Mouse (Mus musculus): ENCODE data around the gene Sdr9c7.
A peak's percentile ranks its signal among the peaks of the same experiment; 100 is the strongest.
"Not testable (repeated sequence)": the region's sequence is repeated elsewhere in the genome, so short reads cannot be mapped to it uniquely, and the experiment has no call there.

Gene Sdr9c7

DNA sequence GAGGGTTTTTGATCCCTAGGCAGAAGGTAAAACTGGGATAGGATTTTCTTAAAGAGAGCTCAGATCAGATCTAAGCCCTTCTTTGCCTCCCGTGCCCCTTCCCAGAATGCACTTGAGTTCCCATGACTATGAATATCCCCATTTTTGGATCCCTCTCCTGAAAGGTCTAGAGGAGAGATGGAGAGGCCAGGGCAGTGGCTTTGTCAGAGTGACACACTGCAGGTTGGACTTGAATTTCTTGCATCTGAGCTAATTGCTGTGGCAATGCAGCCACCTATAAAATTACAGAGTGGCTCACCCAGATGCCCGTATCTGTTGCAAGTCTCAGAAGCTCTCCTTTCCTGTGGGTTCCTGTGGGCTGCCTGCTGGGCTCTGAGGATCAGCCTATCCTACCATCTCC lies at the start of gene Sdr9c7:
Gene Sdr9c7, plus strand, starts transcription at position 301 of the 400 bp plus-strand sequence.
- DNase-seq (ENCODE audit: low read depth, low spot score) = no peak
- Histone ChIP-seq H3K27me3 (ENCODE audit: control insufficient read depth, insufficient read depth, low read length, poor library complexity, severe bottlenecking) (no peaks in the 10 kb centered on the region; the same call in 1 of the 2 replicates), H3K36me3 (ENCODE audit: control insufficient read depth, insufficient read depth, low read length, poor library complexity, severe bottlenecking) (no peaks in the 10 kb centered on the region)

DNA sequence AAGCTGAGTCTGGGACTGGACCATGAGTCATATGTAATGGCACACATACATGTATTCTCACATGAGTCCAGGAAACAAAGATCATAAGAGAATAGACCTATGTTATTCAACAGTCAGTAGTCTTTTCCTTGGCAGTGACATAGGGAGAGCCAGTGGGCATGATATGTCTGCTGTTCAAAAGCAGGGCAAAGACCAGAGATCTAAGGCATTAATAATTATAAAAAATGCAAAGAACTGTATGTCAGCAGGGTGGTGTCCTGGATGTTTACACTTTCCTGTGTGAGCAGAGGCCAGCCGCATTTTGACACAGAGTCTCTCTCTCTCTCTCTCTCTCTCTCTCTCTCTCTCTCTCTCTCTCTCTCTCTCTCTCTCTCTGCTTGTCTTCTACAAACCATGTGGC lies 48.7 kb upstream of the Sdr9c7 start, which contains the start of gene Rdh19:
Gene Rdh19, plus strand, starts transcription at position 301 of the 400 bp plus-strand sequence.
- no peak for DNase-seq (ENCODE audit: low read depth, low spot score)
- Histone ChIP-seq H3K36me3 (ENCODE audit: control insufficient read depth, insufficient read depth, low read length, poor library complexity, severe bottlenecking) (no peaks in the 10 kb centered on the region), H3K27me3 (ENCODE audit: control insufficient read depth, insufficient read depth, low read length, poor library complexity, severe bottlenecking) (no peaks in the 10 kb centered on the region)

GRCm38 (mm10) chr10:127856376-127856775 lies 41.9 kb upstream of the Sdr9c7 start:
- DNase-seq (ENCODE audit: low read depth, low spot score) = no peak
- H3K27me3 ChIP-seq (ENCODE audit: control insufficient read depth, insufficient read depth, low read length, poor library complexity, severe bottlenecking) = no peaks in the 10 kb centered on the region
- H3K36me3 ChIP-seq (ENCODE audit: control insufficient read depth, insufficient read depth, low read length, poor library complexity, severe bottlenecking) = no peaks in the 10 kb centered on the region

DNA sequence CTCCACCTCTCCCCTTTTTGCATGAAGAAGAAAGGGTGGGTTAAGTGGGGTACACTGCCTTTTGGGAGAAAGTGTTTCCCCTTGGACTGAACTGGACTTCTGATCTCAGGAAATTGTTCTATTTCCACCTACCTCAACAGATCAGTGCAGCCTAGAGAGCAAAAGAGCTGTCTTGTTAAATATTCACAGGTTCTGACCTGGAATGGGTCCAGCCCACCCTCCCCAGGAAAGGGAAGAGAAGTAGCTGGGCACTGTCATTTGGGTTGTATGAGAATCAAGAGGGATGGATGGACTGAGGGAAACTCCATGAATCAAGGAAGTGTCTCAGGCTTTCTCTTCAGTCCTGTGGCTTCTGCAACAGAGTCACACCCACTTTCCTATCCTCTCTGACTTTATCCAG lies 33.4 kb upstream of the Sdr9c7 start:
- H3K36me3 ChIP-seq (ENCODE audit: control insufficient read depth, insufficient read depth, low read length, poor library complexity, severe bottlenecking) = no peaks in the 10 kb centered on the region
- DNase-seq (ENCODE audit: low read depth, low spot score) = no peak
- no peaks in the 10 kb centered on the region for H3K27me3 ChIP-seq (ENCODE audit: control insufficient read depth, insufficient read depth, low read length, poor library complexity, severe bottlenecking)

GRCm38 (mm10) chr10:127866232-127866631 lies 32.1 kb upstream of the Sdr9c7 start, which contains the start of gene Rdh16f2:
Gene Rdh16f2, plus strand, starts transcription at chr10:127866474.
- Histone ChIP-seq H3K27me3 (ENCODE audit: control insufficient read depth, insufficient read depth, low read length, poor library complexity, severe bottlenecking) (no peaks in the 10 kb centered on the region), H3K36me3 (ENCODE audit: control insufficient read depth, insufficient read depth, low read length, poor library complexity, severe bottlenecking) (no peaks in the 10 kb centered on the region)
- DNase-seq (ENCODE audit: low read depth, low spot score) = no peak

DNA sequence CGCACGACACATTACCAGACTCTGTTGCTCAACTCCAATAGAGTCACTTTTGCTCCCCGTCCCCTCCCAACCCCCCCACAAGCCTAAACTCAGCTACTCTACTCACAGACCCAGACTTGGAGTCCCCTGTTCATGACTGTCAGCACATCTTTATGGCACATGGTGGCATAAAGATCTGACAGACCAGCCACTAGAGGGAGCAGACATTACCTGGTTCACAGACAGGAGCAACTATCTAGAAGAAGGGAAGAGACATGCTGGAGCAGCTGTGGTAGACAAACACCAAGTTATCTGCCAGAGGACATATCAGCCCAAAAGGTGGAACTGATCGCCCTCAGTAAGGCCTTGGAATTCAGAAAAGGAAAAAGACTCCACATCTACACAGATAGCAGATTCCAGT lies 25.8 kb upstream of the Sdr9c7 start:
- H3K36me3 ChIP-seq (ENCODE audit: control insufficient read depth, insufficient read depth, low read length, poor library complexity, severe bottlenecking) = no peaks in the 10 kb centered on the region
- peak; percentile 14 for DNase-seq (ENCODE audit: low read depth, low spot score)
- H3K27me3 ChIP-seq (ENCODE audit: control insufficient read depth, insufficient read depth, low read length, poor library complexity, severe bottlenecking) = no peaks in the 10 kb centered on the region

- H3K27me3 ChIP-seq (ENCODE audit: control insufficient read depth, insufficient read depth, low read length, poor library complexity, severe bottlenecking) = no peaks in the 10 kb centered on the region
- no peaks in the 10 kb centered on the region for H3K36me3 ChIP-seq (ENCODE audit: control insufficient read depth, insufficient read depth, low read length, poor library complexity, severe bottlenecking)
- no peak for DNase-seq (ENCODE audit: low read depth, low spot score)
Observed at GRCm38 (mm10) chr10:127877681-127878080, 20.6 kb upstream of the Sdr9c7 start.

GRCm38 (mm10) chr10:127878262-127879057 lies 19.9 kb upstream of the Sdr9c7 start:
- no peak for DNase-seq (ENCODE audit: low read depth, low spot score)
- Histone ChIP-seq H3K36me3 (ENCODE audit: control insufficient read depth, insufficient read depth, low read length, poor library complexity, severe bottlenecking) (no peaks in the 10 kb centered on the region), H3K27me3 (ENCODE audit: control insufficient read depth, insufficient read depth, low read length, poor library complexity, severe bottlenecking) (no peaks in the 10 kb centered on the region)

DNA sequence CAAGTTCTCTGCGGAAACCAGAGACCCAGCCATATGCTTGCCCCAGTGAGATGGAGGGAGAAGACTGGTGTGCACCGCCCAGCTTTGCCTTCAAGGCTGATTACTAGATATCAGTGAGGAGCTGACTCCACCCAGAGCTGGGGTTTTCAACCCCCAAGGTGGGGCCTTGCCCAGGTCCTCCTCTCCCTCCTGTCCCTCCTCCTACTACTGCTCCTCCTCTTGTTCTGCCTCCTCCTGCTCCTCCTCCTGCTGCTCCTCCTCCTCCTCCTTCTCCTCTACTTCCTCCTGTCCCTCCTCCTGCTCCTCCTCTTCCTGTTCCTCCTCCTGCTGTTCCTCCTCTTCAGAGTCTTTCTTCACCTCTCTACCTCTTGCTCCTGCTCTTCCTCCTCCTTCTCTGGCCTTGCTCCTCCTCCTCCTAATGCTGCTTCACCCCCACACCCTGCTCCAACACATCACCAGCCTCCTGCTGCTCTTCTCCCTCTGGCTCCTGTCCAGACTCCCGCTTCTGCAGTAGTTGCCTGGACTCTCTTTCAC lies 19.1 kb upstream of the Sdr9c7 start:
- Histone ChIP-seq H3K27me3 (ENCODE audit: control insufficient read depth, insufficient read depth, low read length, poor library complexity, severe bottlenecking) (no peaks in the 10 kb centered on the region), H3K36me3 (ENCODE audit: control insufficient read depth, insufficient read depth, low read length, poor library complexity, severe bottlenecking) (no peaks in the 10 kb centered on the region)
- no peak for DNase-seq (ENCODE audit: low read depth, low spot score)

- Histone ChIP-seq H3K36me3 (ENCODE audit: control insufficient read depth, insufficient read depth, low read length, poor library complexity, severe bottlenecking) (no peaks in the 10 kb centered on the region), H3K27me3 (ENCODE audit: control insufficient read depth, insufficient read depth, low read length, poor library complexity, severe bottlenecking) (no peaks in the 10 kb centered on the region)
- DNase-seq (ENCODE audit: low read depth, low spot score) = no peak
Observed at GRCm38 (mm10) chr10:127881041-127881440, 17.3 kb upstream of the Sdr9c7 start.

GRCm38 (mm10) chr10:127886551-127886950 lies 11.8 kb upstream of the Sdr9c7 start:
- DNase-seq (ENCODE audit: low read depth, low spot score) = no peak
- Histone ChIP-seq H3K36me3 (ENCODE audit: control insufficient read depth, insufficient read depth, low read length, poor library complexity, severe bottlenecking) (no peaks in the 10 kb centered on the region), H3K27me3 (ENCODE audit: control insufficient read depth, insufficient read depth, low read length, poor library complexity, severe bottlenecking) (no peaks in the 10 kb centered on the region)

DNA sequence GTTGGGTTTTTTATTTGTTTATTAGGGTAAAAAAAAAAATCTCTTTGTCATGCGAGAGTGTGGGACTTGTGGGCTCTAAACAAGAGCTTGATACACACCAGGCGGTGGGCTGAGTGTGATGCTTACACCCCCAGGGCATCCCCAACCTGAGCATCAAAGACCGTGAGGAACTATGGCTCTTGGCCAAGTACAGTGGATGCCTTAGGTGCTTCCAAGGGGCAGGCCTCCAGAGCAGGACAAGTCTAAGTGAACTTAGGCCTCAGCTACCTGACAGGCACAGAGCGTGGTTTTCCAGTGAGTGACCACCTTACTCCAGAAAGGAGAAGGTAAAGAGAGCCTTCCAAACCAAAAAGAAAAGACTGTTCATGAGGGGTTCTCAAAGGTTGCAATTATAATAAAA lies 11.3 kb upstream of the Sdr9c7 start:
- DNase-seq (ENCODE audit: low read depth, low spot score) = no peak
- no peaks in the 10 kb centered on the region for H3K27me3 ChIP-seq (ENCODE audit: control insufficient read depth, insufficient read depth, low read length, poor library complexity, severe bottlenecking)
- H3K36me3 ChIP-seq (ENCODE audit: control insufficient read depth, insufficient read depth, low read length, poor library complexity, severe bottlenecking) = no peaks in the 10 kb centered on the region

- DNase-seq (ENCODE audit: low read depth, low spot score) = no peak
- Histone ChIP-seq H3K27me3 (ENCODE audit: control insufficient read depth, insufficient read depth, low read length, poor library complexity, severe bottlenecking) (no peaks in the 10 kb centered on the region), H3K36me3 (ENCODE audit: control insufficient read depth, insufficient read depth, low read length, poor library complexity, severe bottlenecking) (no peaks in the 10 kb centered on the region)
Observed at GRCm38 (mm10) chr10:127888605-127889004, 9.7 kb upstream of the Sdr9c7 start, which contains the start of gene Rdh7. Gene Rdh7, minus strand, starts transcription at chr10:127888817.

- Histone ChIP-seq H3K36me3 (ENCODE audit: control insufficient read depth, insufficient read depth, low read length, poor library complexity, severe bottlenecking) (no peaks in the 10 kb centered on the region), H3K27me3 (ENCODE audit: control insufficient read depth, insufficient read depth, low read length, poor library complexity, severe bottlenecking) (no peaks in the 10 kb centered on the region)
Observed at GRCm38 (mm10) chr10:127891481-127891880, 6.8 kb upstream of the Sdr9c7 start.

GRCm38 (mm10) chr10:127893163-127894022 lies 4.9 kb upstream of the Sdr9c7 start:
- H3K27me3 ChIP-seq (ENCODE audit: control insufficient read depth, insufficient read depth, low read length, poor library complexity, severe bottlenecking); H3K36me3 ChIP-seq (ENCODE audit: control insufficient read depth, insufficient read depth, low read length, poor library complexity, severe bottlenecking); DNase-seq (ENCODE audit: low read depth, low spot score): not testable (repeated sequence)

More at GRCm38 (mm10) chr10:127891481-127891880, 6.8 kb upstream of the Sdr9c7 start:
- no peak for DNase-seq (ENCODE audit: low read depth, low spot score)
